Mouse (Mus musculus) MEL (cell line): ENCODE data around the gene Asns. TPM values are rescaled to one million over a fixed set of nuclear protein-coding genes. Genes with fewer than 3 reads are reported as not detected.

Experiments
- DNase-seq: peaks from one replicate; pipeline ENCODE4 v3.0.0; 2011; ENCODE audit warnings: low read depth, low spot score
- H3K27ac ChIP-seq: 2 replicates; pipeline ENCODE4 v1.5.1; 2012; ENCODE audit warnings: low read depth, mild to moderate bottlenecking, control low read depth, low read length, moderate library complexity; ENCODE audit not compliant: control insufficient read depth
- H3K27me3 ChIP-seq, 2 experiments: fragments of 150-350 bp in 1 of 2; sonication (generic) in 1 of 2; 2 replicates each; pipeline ENCODE4 v1.6.1; 2012; ENCODE audit warnings: low read length in 2 of 2, mild to moderate bottlenecking in 2 of 2, improper control_type of control experiment in 1 of 2, moderate library complexity in 1 of 2; ENCODE audit not compliant: insufficient read depth in 2 of 2, control insufficient read depth in 1 of 2
- H3K36me3 ChIP-seq, 2 experiments: 2 replicates each; pipeline ENCODE4 v1.6.1; 2012 to 2014; ENCODE audit warnings: low read length in 2 of 2, improper control_type of control experiment in 1 of 2, inconsistent platforms in 1 of 2, mild to moderate bottlenecking in 1 of 2; ENCODE audit not compliant: insufficient read depth in 2 of 2, control insufficient read depth in 1 of 2
- H3K4me1 ChIP-seq, 2 experiments: fragments of 150-350 bp in 1 of 2; sonication (generic) in 1 of 2; 2 replicates each; pipeline ENCODE4 v1.6.1; 2012; ENCODE audit warnings: low read length in 2 of 2, improper control_type of control experiment in 1 of 2, mild to moderate bottlenecking in 1 of 2; ENCODE audit not compliant: insufficient read depth in 2 of 2, control insufficient read depth in 1 of 2
- H3K4me3 ChIP-seq, 2 experiments: fragments of 150-350 bp in 1 of 2; sonication (generic) in 1 of 2; 2 replicates each; pipeline ENCODE4 v1.5.1; 2012; ENCODE audit warnings: low read depth in 2 of 2, low read length in 2 of 2, mild to moderate bottlenecking in 2 of 2, moderate library complexity in 2 of 2, control low read depth in 1 of 2, improper control_type of control experiment in 1 of 2; ENCODE audit not compliant: control insufficient read depth in 1 of 2, insufficient read depth in 1 of 2
- H3K79me2 ChIP-seq: 2 replicates; pipeline ENCODE4 v1.6.1; 2012; ENCODE audit warnings: mild to moderate bottlenecking, low read length, moderate library complexity; ENCODE audit not compliant: control insufficient read depth, poor library complexity, insufficient read depth
- H3K9ac ChIP-seq: 2 replicates; pipeline ENCODE4 v1.6.1; 2012; ENCODE audit warnings: low read depth, mild to moderate bottlenecking, control low read depth, low read length, moderate library complexity; ENCODE audit not compliant: control insufficient read depth, poor library complexity, severe bottlenecking
- H3K9me3 ChIP-seq: fragments of 150-350 bp; sonication (generic); replicated peaks from 2 replicates; pipeline ENCODE4 v1.6.1; 2012; ENCODE audit warnings: mild to moderate bottlenecking, low read length, improper control_type of control experiment, moderate library complexity; ENCODE audit not compliant: insufficient read depth
- BHLHE40 ChIP-seq: IDR thresholded peaks from 2 replicates; pipeline ENCODE4 v1.6.1; 2012; ENCODE audit warnings: low read depth, mild to moderate bottlenecking, inconsistent platforms, low read length, improper control_type of control experiment, borderline replicate concordance
- CHD1 ChIP-seq: IDR thresholded peaks from 2 replicates; pipeline ENCODE4 v1.6.1; 2012; ENCODE audit warnings: low read depth, mild to moderate bottlenecking, inconsistent platforms, low read length, improper control_type of control experiment
- CTCF ChIP-seq, 3 experiments: IDR thresholded peaks in 2 of 3; conservative IDR thresholded peaks in 1 of 3; 2 replicates each; pipeline ENCODE4 v1.5.1; 2011 to 2012; ENCODE audit warnings: low read length in 3 of 3, low read depth in 2 of 3, mild to moderate bottlenecking in 2 of 3, improper control_type of control experiment in 1 of 3, inconsistent platforms in 1 of 3, mixed read lengths in 1 of 3, moderate library complexity in 1 of 3; ENCODE audit not compliant: control insufficient read depth in 1 of 3, insufficient read depth in 1 of 3, poor library complexity in 1 of 3, severe bottlenecking in 1 of 3
- E2F4 ChIP-seq: IDR thresholded peaks from 2 replicates; pipeline ENCODE4 v1.6.1; 2011; ENCODE audit warnings: low read depth, low read length, improper control_type of control experiment, borderline replicate concordance
- EP300 ChIP-seq, 2 experiments: IDR thresholded peaks; 2 replicates each; pipeline ENCODE4 v1.6.1; 2011; ENCODE audit warnings: improper control_type of control experiment in 2 of 2, low read length in 2 of 2, low read depth in 1 of 2, mild to moderate bottlenecking in 1 of 2
- GABPA ChIP-seq: IDR thresholded peaks from 2 replicates; pipeline ENCODE4 v1.6.1; 2012; ENCODE audit warnings: low read depth, mild to moderate bottlenecking, inconsistent platforms, low read length, improper control_type of control experiment, moderate library complexity
- GATA1 ChIP-seq: IDR thresholded peaks from 2 replicates; pipeline ENCODE4 v1.6.1; 2011; ENCODE audit warnings: low read depth, low read length, improper control_type of control experiment
- HCFC1 ChIP-seq: IDR thresholded peaks from 2 replicates; pipeline ENCODE4 v1.6.1; 2012; ENCODE audit warnings: low read depth, mild to moderate bottlenecking, inconsistent platforms, low read length, improper control_type of control experiment, moderate library complexity
- JUND ChIP-seq: IDR thresholded peaks from 2 replicates; pipeline ENCODE4 v1.6.1; 2011; ENCODE audit warnings: low read depth, mild to moderate bottlenecking, improper control_type of control experiment, low read length
- KAT2A ChIP-seq: conservative IDR thresholded peaks from 2 replicates; pipeline ENCODE4 v1.6.1; 2012; ENCODE audit warnings: low read depth, low read length, improper control_type of control experiment, inconsistent platforms
- MAFK ChIP-seq: IDR thresholded peaks from 2 replicates; pipeline ENCODE4 v1.6.1; 2011; ENCODE audit warnings: low read depth, mild to moderate bottlenecking, low read length, improper control_type of control experiment, borderline replicate concordance
- MAX ChIP-seq: IDR thresholded peaks from 2 replicates; pipeline ENCODE4 v1.6.1; 2011; ENCODE audit warnings: low read length, improper control_type of control experiment
- MAZ ChIP-seq: IDR thresholded peaks from 2 replicates; pipeline ENCODE4 v1.6.1; 2012; ENCODE audit warnings: low read depth, mild to moderate bottlenecking, inconsistent platforms, low read length, improper control_type of control experiment
- MEF2A ChIP-seq: IDR thresholded peaks from 2 replicates; pipeline ENCODE4 v1.6.1; 2014; ENCODE audit warnings: low read depth, mild to moderate bottlenecking, inconsistent platforms, low read length, improper control_type of control experiment; ENCODE audit not compliant: poor library complexity, insufficient replicate concordance, severe bottlenecking; ENCODE audit errors: extremely low read depth
- MXI1 ChIP-seq: IDR thresholded peaks from 2 replicates; pipeline ENCODE4 v1.6.1; 2011; ENCODE audit warnings: mild to moderate bottlenecking, low read depth, low read length, improper control_type of control experiment
- MYB ChIP-seq: IDR thresholded peaks from 2 replicates; pipeline ENCODE4 v1.6.1; 2011; ENCODE audit warnings: mild to moderate bottlenecking, low read depth, low read length, improper control_type of control experiment
- MYC ChIP-seq: IDR thresholded peaks from 2 replicates; pipeline ENCODE4 v1.6.1; 2011; ENCODE audit warnings: low read depth, mild to moderate bottlenecking, low read length, improper control_type of control experiment, moderate library complexity
- NELFE ChIP-seq: IDR thresholded peaks from 2 replicates; pipeline ENCODE4 v1.6.1; 2011; ENCODE audit warnings: low read depth, low read length, improper control_type of control experiment
- NRF1 ChIP-seq: IDR thresholded peaks from 2 replicates; pipeline ENCODE4 v1.6.1; 2014; ENCODE audit warnings: low read depth, mild to moderate bottlenecking, inconsistent platforms, low read length, improper control_type of control experiment, moderate library complexity; ENCODE audit not compliant: poor library complexity, insufficient read depth, severe bottlenecking
- POLR2A ChIP-seq, 2 experiments: IDR thresholded peaks; 2 replicates each; pipeline ENCODE4 v1.6.1; 2011 to 2012; ENCODE audit warnings: low read length in 2 of 2, mild to moderate bottlenecking in 2 of 2, control low read depth in 1 of 2, improper control_type of control experiment in 1 of 2, low read depth in 1 of 2, moderate library complexity in 1 of 2; ENCODE audit not compliant: control insufficient read depth in 1 of 2, insufficient read depth in 1 of 2, poor library complexity in 1 of 2
- POLR2AphosphoS2 ChIP-seq: IDR thresholded peaks from 2 replicates; pipeline ENCODE4 v1.6.1; 2011; ENCODE audit warnings: low read length, improper control_type of control experiment
- POLR2AphosphoS5 ChIP-seq: IDR thresholded peaks from 2 replicates; pipeline ENCODE4 v1.6.1; 2012; ENCODE audit warnings: low read depth, borderline replicate concordance, mild to moderate bottlenecking, inconsistent platforms, low read length, moderate library complexity, mixed read lengths
- RAD21 ChIP-seq: IDR thresholded peaks from 2 replicates; pipeline ENCODE4 v1.6.1; 2011; ENCODE audit warnings: mild to moderate bottlenecking, low read depth, low read length, improper control_type of control experiment
- RCOR1 ChIP-seq: IDR thresholded peaks from 2 replicates; pipeline ENCODE4 v1.6.1; 2012; ENCODE audit warnings: low read depth, mild to moderate bottlenecking, inconsistent platforms, low read length, improper control_type of control experiment
- SIN3A ChIP-seq: IDR thresholded peaks from 2 replicates; pipeline ENCODE4 v1.6.1; 2012; ENCODE audit warnings: low read length, improper control_type of control experiment, inconsistent platforms
- SMC3 ChIP-seq: IDR thresholded peaks from 2 replicates; pipeline ENCODE4 v1.6.1; 2011; ENCODE audit warnings: low read depth, low read length, improper control_type of control experiment
- TAL1 ChIP-seq: IDR thresholded peaks from 2 replicates; pipeline ENCODE4 v1.6.1; 2012; ENCODE audit warnings: mild to moderate bottlenecking, inconsistent platforms, low read length, moderate library complexity, mixed read lengths
- TBP ChIP-seq: IDR thresholded peaks from 2 replicates; pipeline ENCODE4 v1.8.0; 2011; ENCODE audit warnings: low read depth, low read length, improper control_type of control experiment
- TCF12 ChIP-seq: IDR thresholded peaks from 2 replicates; pipeline ENCODE4 v1.6.1; 2014; ENCODE audit warnings: low read depth, mild to moderate bottlenecking, inconsistent platforms, low read length, improper control_type of control experiment, moderate library complexity
- UBTF ChIP-seq: IDR thresholded peaks from 2 replicates; pipeline ENCODE4 v1.6.1; 2012; ENCODE audit warnings: low read depth, mild to moderate bottlenecking, inconsistent platforms, low read length, improper control_type of control experiment, moderate library complexity, borderline replicate concordance; ENCODE audit not compliant: insufficient read depth
- USF1 ChIP-seq: IDR thresholded peaks from 2 replicates; pipeline ENCODE4 v1.6.1; 2014; ENCODE audit warnings: low read depth, mild to moderate bottlenecking, inconsistent platforms, low read length, improper control_type of control experiment, moderate library complexity
- USF2 ChIP-seq, 2 experiments: IDR thresholded peaks; 2 replicates each; pipeline ENCODE4 v1.6.1; 2011 to 2012; ENCODE audit warnings: improper control_type of control experiment in 2 of 2, low read length in 2 of 2, borderline replicate concordance in 1 of 2, inconsistent platforms in 1 of 2, low read depth in 1 of 2, mild to moderate bottlenecking in 1 of 2; ENCODE audit not compliant: insufficient read depth in 1 of 2
- ZC3H11A ChIP-seq: IDR thresholded peaks from 2 replicates; pipeline ENCODE4 v1.6.1; 2012; ENCODE audit warnings: low read depth, mild to moderate bottlenecking, inconsistent platforms, low read length, improper control_type of control experiment
- ZMIZ1 ChIP-seq: IDR thresholded peaks from 2 replicates; pipeline ENCODE4 v1.6.1; 2012; ENCODE audit warnings: low read depth, mild to moderate bottlenecking, inconsistent platforms, low read length, improper control_type of control experiment, moderate library complexity
- ZNF384 ChIP-seq: IDR thresholded peaks from 2 replicates; pipeline ENCODE4 v1.6.1; 2012; ENCODE audit warnings: low read depth, mild to moderate bottlenecking, inconsistent platforms, low read length, improper control_type of control experiment
- polyA plus RNA-seq, 2 experiments: library from polyadenylated mRNA; stranded (reverse) in 1 of 2; unstranded in 1 of 2; fragments of >175 nt in 1 of 2; fragments of >200 nt in 1 of 2; gene quantifications; 2 replicates each; pipeline versions ENCODE4 v1.2.1 to v1.2.4; 2012; ENCODE audit warnings: low replicate concordance in 2 of 2, low read depth in 1 of 2; ENCODE audit not compliant: insufficient read length in 2 of 2, insufficient read depth in 1 of 2, missing spikeins in 1 of 2
- total RNA-seq: library from RNA; depleted of rRNA; stranded (reverse); fragments of 300-350 nt; gene quantifications from 2 replicates; pipeline ENCODE4 v1.2.3, GENCODE M21; 2012

Gene Asns
- total and polyA plus RNA-seq, 3 experiments, result 342 to 792 TPM; not detected in 1

- peak overlapping the region; percentile 40 for H3K9ac ChIP-seq
- no peaks in the 10 kb centered on the region for H3K9me3 ChIP-seq
- peaks cover 0 to 39% of the 10 kb centered on the region in 2 experiments; a peak in 2 of 4 replicates for H3K36me3 ChIP-seq
- H3K79me2 ChIP-seq, result no peaks in the 10 kb centered on the region
- H3K4me3 ChIP-seq, result peak overlapping the region; percentile 7 to 44; a peak in 3 of 4 replicates
- peak overlapping the region; percentile 95 for H3K27ac ChIP-seq
- no peaks in the 10 kb centered on the region for H3K27me3 ChIP-seq
- DNase-seq, result peak; percentile 89
- H3K4me1 ChIP-seq, result peaks cover 27 to 42% of the 10 kb centered on the region in 2 experiments
- peak; percentile 98 to 99 for TF ChIP-seq EP300 (IDR thresholded peaks at IDR 0.05; ENCODE audit: low read depth in 1 of 2, low read length in 2 of 2)
- TF ChIP-seq SMC3, result no peak
- peak; percentile 87 for TF ChIP-seq SIN3A
- no peak; the same call in 1 of the 2 replicates for TF ChIP-seq ZMIZ1
- no peak for TF ChIP-seq USF2 (IDR thresholded peaks at IDR 0.05; ENCODE audit: borderline replicate concordance in 1 of 2, insufficient read depth in 1 of 2, low read depth in 1 of 2, low read length in 2 of 2)
- TF ChIP-seq POLR2AphosphoS2, result no peak
- no peak for TF ChIP-seq NELFE
- no peak for TF ChIP-seq USF1
- peak; percentile 35; the same call in 1 of the 2 replicates for TF ChIP-seq KAT2A
- no peak for TF ChIP-seq NRF1
- 0 out of 2 replicates have a peak, but pooled peaks have one; percentile 24 for TF ChIP-seq MAX
- no peak for TF ChIP-seq JUND
- TF ChIP-seq HCFC1, result no peak
- TF ChIP-seq GATA1, result peak; percentile 96
- peak; percentile 66; the same call in 1 of the 2 replicates for TF ChIP-seq MYC
- no peak for TF ChIP-seq RAD21
- TF ChIP-seq ZC3H11A, result no peak; the same call in 1 of the 2 replicates
- no peak; the same call in 1 of the 2 replicates for TF ChIP-seq TBP
- no peak for TF ChIP-seq E2F4
- peak; percentile 94 for TF ChIP-seq GABPA
- TF ChIP-seq ZNF384, result no peak; the same call in 1 of the 2 replicates
- TF ChIP-seq BHLHE40, result peak; percentile 74; the same call in 1 of the 2 replicates
- 0 out of 2 replicates have a peak, but pooled peaks have one; percentile 38 for TF ChIP-seq MEF2A
- no peak for TF ChIP-seq CTCF (IDR thresholded peaks at IDR 0.05 in 2 of 3, conservative IDR thresholded peaks at IDR 0.05 in 1 of 3; ENCODE audit: control insufficient read depth in 1 of 3, insufficient read depth in 1 of 3, low read depth in 2 of 3, low read length in 3 of 3, poor library complexity in 1 of 3, severe bottlenecking in 1 of 3)
- TF ChIP-seq MAZ, result peak; percentile 30; the same call in 1 of the 2 replicates
- no peak for TF ChIP-seq CHD1
- no peak for TF ChIP-seq MXI1
- peak in 1 of 2 experiments; percentile 28; a peak in 1 of 4 replicates for TF ChIP-seq POLR2A (IDR thresholded peaks at IDR 0.05; ENCODE audit: control insufficient read depth in 1 of 2, insufficient read depth in 1 of 2, low read depth in 1 of 2, low read length in 2 of 2, poor library complexity in 1 of 2)
- peak; percentile 93 for TF ChIP-seq TAL1
- peak; percentile 96 for TF ChIP-seq TCF12
- no peak for TF ChIP-seq POLR2AphosphoS5
- TF ChIP-seq UBTF, result no peak
- peak; percentile 83 for TF ChIP-seq MAFK
- peak; percentile 72 for TF ChIP-seq RCOR1
- peak; percentile 90 for TF ChIP-seq MYB
Observed at GRCm38 (mm10) chr6:7697999-7698699, 5.1 kb upstream of the Asns start.
